ENCODE assay signal across 20 mouse cellular contexts in the genomic region with DNA sequence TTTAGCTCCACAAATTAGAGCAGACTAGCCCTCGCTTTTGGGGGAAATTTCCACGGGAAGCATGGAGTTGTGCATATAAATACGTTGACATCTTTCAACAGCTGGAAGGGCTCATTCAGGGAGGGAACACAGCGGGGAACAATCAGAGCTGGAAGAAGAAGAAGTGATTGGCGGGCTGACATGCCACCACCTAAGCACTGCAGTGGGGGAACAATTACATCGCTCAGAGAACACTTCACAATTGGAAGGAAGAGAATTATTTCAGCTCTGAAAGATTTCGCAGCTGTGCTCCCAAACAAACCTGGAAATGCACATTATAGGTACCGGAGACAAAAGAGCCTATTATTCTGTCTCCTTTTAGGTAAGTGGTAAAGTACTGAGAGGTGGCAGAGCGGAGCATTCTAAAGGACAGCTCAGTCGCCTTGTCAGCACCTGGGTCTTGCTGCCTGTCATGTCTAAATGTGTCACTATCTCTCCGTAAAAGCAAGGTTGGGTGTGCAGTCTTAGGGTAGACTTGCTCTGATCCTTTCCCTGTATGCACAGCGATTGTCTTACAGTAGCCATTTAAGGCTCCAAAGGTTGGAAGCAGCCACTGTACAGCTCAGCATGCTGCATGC.
DNase-seq lines count a peak whose midpoint lies in the region; ATAC-seq and TF ChIP-seq lines count a peak whose summit lies in the region.
"Had no signal": no experiment of that assay in that cellular context is flagged by ENCODE, and none has a peak within 500 bp of the region (broad histone marks: within the 10 kb centered on the region; RNA-seq: fewer than 3 reads in every experiment).

No protein-coding gene starts in this region.

- H3K9ac ChIP-seq in forebrain, embryonic 12.5 days, result no peak overlapping the region
- H3K9ac ChIP-seq in hindbrain, postnatal 0 days (replicated peaks; ENCODE audit: low read length), result no peak overlapping the region
- H3K9ac ChIP-seq: embryonic facial prominence, embryonic 15.5 days; liver, embryonic 13.5 days had no signal

- intact Hi-C loops in gastrocnemius, postnatal 14 days (cut with DNase I; ENCODE audit: low total_unique reads), result no loop called here

- no peak overlapping the region for H3K4me3 ChIP-seq in forebrain, embryonic 12.5 days (replicated peaks)
- H3K4me3 ChIP-seq in forebrain, embryonic 10.5 days, result no peak overlapping the region
- no peak overlapping the region for H3K4me3 ChIP-seq in hindbrain, postnatal 0 days (ENCODE audit: low read length)
- H3K4me3 ChIP-seq: embryonic facial prominence, embryonic 15.5 days; left cerebral cortex, adult 2 months; liver, embryonic 13.5 days had no signal

- no peak for ATAC-seq in forebrain, embryonic 12.5 days (ENCODE audit: low FRiP score)
- no peak for ATAC-seq in hindbrain, postnatal 0 days
- ATAC-seq in frontal cortex, adult (ENCODE audit: low TSS enrichment), result no peak
- ATAC-seq: CD4-positive, CD25-positive, alpha-beta regulatory T cell, adult 4 months; intestine, postnatal 0 days; lung, postnatal 0 days had no signal

- H3K4me2 ChIP-seq in forebrain, embryonic 12.5 days, result no peak overlapping the region
- H3K4me2 ChIP-seq in hindbrain, postnatal 0 days (ENCODE audit: low read depth, low read length), result no peak overlapping the region
- H3K4me2 ChIP-seq: embryonic facial prominence, embryonic 15.5 days; liver, embryonic 13.5 days had no signal

- peak overlapping the region; percentile 25; the same call in 1 of the 2 replicates for H3K27ac ChIP-seq in forebrain, embryonic 12.5 days
- no peak overlapping the region for H3K27ac ChIP-seq in forebrain, embryonic 10.5 days
- 0 out of 2 replicates have a peak overlapping the region, but pooled peaks have one; percentile 1 for H3K27ac ChIP-seq in hindbrain, postnatal 0 days
- H3K27ac ChIP-seq: embryonic facial prominence, embryonic 15.5 days; left cerebral cortex, adult 2 months; liver, embryonic 13.5 days had no signal

- DNase-seq in forebrain, embryonic 10.5 days (ENCODE audit: extremely low spot score, low spot score), result no peak
- DNase-seq in left cerebral cortex, adult 11 months (ENCODE audit: low spot score), result peak; percentile 2
- no peak for DNase-seq in left cerebral cortex, adult 8-10 months (ENCODE audit: low spot score in 2 of 2)
- peak; percentile 50 for DNase-seq in brain, adult 2 months (ENCODE audit: low read depth, low spot score)
- peak; percentile 16 for DNase-seq in hindbrain, postnatal 0 days (ENCODE audit: low spot score)
- DNase-seq in gastrocnemius, postnatal 14 days, result no peak
- DNase-seq: cerebellum, adult 11 months; cerebellum, postnatal 14 days; embryo, embryonic 11 days; liver, embryonic 13.5 days; spleen, adult 18-20 months; thymus, adult 2 months had no signal

- no peak for TF ChIP-seq CTCF in hindbrain, postnatal 0 days (IDR thresholded peaks at IDR 0.05; ENCODE audit: low read depth)

- 56% methylated on average over 12 of the region's 12 CpGs for WGBS in forebrain, embryonic 12.5 days
- 71% methylated on average over 12 of the region's 12 CpGs for WGBS in forebrain, embryonic 10.5 days
- 46% methylated on average over 12 of the region's 12 CpGs for WGBS in hindbrain, postnatal 0 days

- no peaks in the 10 kb centered on the region for H3K4me1 ChIP-seq in forebrain, embryonic 12.5 days
- 0 out of 2 replicates have a peak, but pooled peaks cover 5% of the 10 kb centered on the region for H3K4me1 ChIP-seq in forebrain, embryonic 10.5 days
- H3K4me1 ChIP-seq in hindbrain, postnatal 0 days (ENCODE audit: insufficient read depth, low read length), result no peaks in the 10 kb centered on the region
- H3K4me1 ChIP-seq: embryonic facial prominence, embryonic 15.5 days; liver, embryonic 13.5 days had no signal

- H3K9me3 ChIP-seq in forebrain, embryonic 12.5 days, result no peaks in the 10 kb centered on the region
- H3K9me3 ChIP-seq in forebrain, embryonic 10.5 days, result no peaks in the 10 kb centered on the region
- no peaks in the 10 kb centered on the region for H3K9me3 ChIP-seq in hindbrain, postnatal 0 days (ENCODE audit: low read length)
- H3K9me3 ChIP-seq: embryonic facial prominence, embryonic 15.5 days; liver, embryonic 13.5 days had no signal

- H3K36me3 ChIP-seq in forebrain, embryonic 12.5 days (replicated peaks), result no peaks in the 10 kb centered on the region
- H3K36me3 ChIP-seq in forebrain, embryonic 10.5 days (replicated peaks), result no peaks in the 10 kb centered on the region
- H3K36me3 ChIP-seq in hindbrain, postnatal 0 days (ENCODE audit: insufficient read depth, low read length), result no peaks in the 10 kb centered on the region
- H3K36me3 ChIP-seq: embryonic facial prominence, embryonic 15.5 days; G1E; liver, embryonic 13.5 days had no signal

- no peaks in the 10 kb centered on the region for H3K27me3 ChIP-seq in forebrain, embryonic 12.5 days
- H3K27me3 ChIP-seq in forebrain, embryonic 10.5 days (ENCODE audit: poor library complexity, severe bottlenecking), result no peaks in the 10 kb centered on the region
- H3K27me3 ChIP-seq in hindbrain, postnatal 0 days (ENCODE audit: insufficient read depth, low read length), result no peaks in the 10 kb centered on the region
- H3K27me3 ChIP-seq: embryonic facial prominence, embryonic 15.5 days; liver, embryonic 13.5 days had no signal

Comparison
In these comparisons a context has a peak if more than half of its experiments do, and no peak if none do; other contexts are left out.
1. DNase-seq: peak in left cerebral cortex, adult 11 months (single experiment), brain, adult 2 months (single experiment) and hindbrain, postnatal 0 days (single experiment); none in forebrain, embryonic 10.5 days (single experiment), left cerebral cortex, adult 8-10 months (0 of 2) and gastrocnemius, postnatal 14 days (single experiment).